Mouse (Mus musculus): ENCODE measurements at regions not wholly inside any gene's neighbourhood (a gene's known extent, or its start where the extent isn't known, plus 50 kb on each side); places are given as distances from the start of the nearest gene placed in this dataset.

GRCm38 (mm10) chr2:63920997-63921396, 176.8 kb downstream of the Fign start:
- no peak for DNase-seq (ENCODE audit: low read depth)

GRCm38 (mm10) chr2:63920019-63920418, 177.8 kb downstream of the Fign start:
- no peak for DNase-seq (ENCODE audit: low read depth)

GRCm38 (mm10) chr2:63900644-63901043, 197.2 kb downstream of the Fign start:
- DNase-seq (ENCODE audit: low read depth) = no peak

GRCm38 (mm10) chr2:63878477-63878876, 219.4 kb downstream of the Fign start:
- DNase-seq (ENCODE audit: low read depth) = no peak

- no peak for DNase-seq (ENCODE audit: low read depth)
Measured at GRCm38 (mm10) chr2:63877387-63877786, 220.5 kb downstream of the Fign start.

- peak; percentile 12 for DNase-seq (ENCODE audit: low read depth)
Measured at GRCm38 (mm10) chr2:63876375-63876774, 221.5 kb downstream of the Fign start.

GRCm38 (mm10) chr2:63875101-63875500, 222.7 kb downstream of the Fign start:
- DNase-seq (ENCODE audit: low read depth) = no peak

GRCm38 (mm10) chr2:63866524-63866923, 231.3 kb downstream of the Fign start:
- peak; percentile 5 for DNase-seq (ENCODE audit: low read depth)

- no peak for DNase-seq (ENCODE audit: low read depth)
Measured at GRCm38 (mm10) chr2:63861821-63862220, 236.0 kb downstream of the Fign start.

GRCm38 (mm10) chr2:63856462-63857054, 241.3 kb downstream of the Fign start:
- no peak for DNase-seq (ENCODE audit: low read depth)

- no peak for DNase-seq (ENCODE audit: low read depth)
Measured at GRCm38 (mm10) chr2:63855476-63855875, 242.4 kb downstream of the Fign start.

GRCm38 (mm10) chr2:63854198-63854875, 243.5 kb downstream of the Fign start:
- no peak for DNase-seq (ENCODE audit: low read depth)

GRCm38 (mm10) chr2:63853226-63853625, 244.6 kb downstream of the Fign start:
- DNase-seq (ENCODE audit: low read depth) = no peak

- no peak for DNase-seq (ENCODE audit: low read depth)
Measured at GRCm38 (mm10) chr2:63852287-63852686, 245.6 kb downstream of the Fign start.

GRCm38 (mm10) chr2:63850033-63850432, 247.8 kb downstream of the Fign start:
- no peak for DNase-seq (ENCODE audit: low read depth)

GRCm38 (mm10) chr2:63849486-63849885, 248.4 kb downstream of the Fign start:
- DNase-seq (ENCODE audit: low read depth) = no peak

GRCm38 (mm10) chr2:63832041-63832714, 265.7 kb downstream of the Fign start:
- peak; percentile 25 for DNase-seq (ENCODE audit: low read depth)

- no peak for DNase-seq (ENCODE audit: low read depth)
Measured at GRCm38 (mm10) chr2:63830431-63830830, 267.4 kb downstream of the Fign start.

- DNase-seq (ENCODE audit: low read depth) = no peak
Measured at GRCm38 (mm10) chr2:63828633-63829032, 269.2 kb downstream of the Fign start.

GRCm38 (mm10) chr2:63819440-63819839, 278.4 kb downstream of the Fign start:
- DNase-seq (ENCODE audit: low read depth) = no peak

All from fibroblast of lung, adult 2 months (primary cell).